Mouse (Mus musculus) embryo, embryonic 9.5 days (tissue): ENCODE measurements around the gene Gm6401.
"Not testable (repeated sequence)": the region's sequence is repeated elsewhere in the genome, so short reads cannot be mapped to it uniquely, and the experiment has no call there.

Experiments used
- DNase-seq: peaks from one replicate; pipeline ENCODE4 v3.0.0-alpha.2; 2017; ENCODE audit errors: extremely low spot score

Gene Gm6401

DNA sequence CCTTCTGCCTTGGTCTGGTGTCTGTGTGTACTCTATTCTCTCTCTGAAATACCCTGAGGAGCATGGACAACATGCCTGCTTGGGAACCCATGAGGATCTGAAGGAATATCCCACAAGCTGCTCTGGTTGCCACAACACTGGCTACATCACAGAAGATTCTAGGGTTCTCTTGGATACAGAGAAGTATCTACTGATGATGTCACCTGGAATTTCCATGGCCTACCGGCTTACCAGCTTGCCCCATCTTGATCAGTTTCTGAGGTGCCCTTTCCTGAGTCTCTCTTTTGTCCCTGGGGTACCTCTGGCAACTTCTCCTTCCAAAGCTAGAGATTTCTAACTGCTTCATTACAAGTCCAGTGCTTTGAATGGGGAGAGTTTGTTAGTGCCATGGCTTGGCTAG is at the start of gene Gm6401:
Gene Gm6401, minus strand, starts transcription at position 101 of the 400 bp plus-strand sequence.
- DNase-seq: not testable (repeated sequence)

DNA sequence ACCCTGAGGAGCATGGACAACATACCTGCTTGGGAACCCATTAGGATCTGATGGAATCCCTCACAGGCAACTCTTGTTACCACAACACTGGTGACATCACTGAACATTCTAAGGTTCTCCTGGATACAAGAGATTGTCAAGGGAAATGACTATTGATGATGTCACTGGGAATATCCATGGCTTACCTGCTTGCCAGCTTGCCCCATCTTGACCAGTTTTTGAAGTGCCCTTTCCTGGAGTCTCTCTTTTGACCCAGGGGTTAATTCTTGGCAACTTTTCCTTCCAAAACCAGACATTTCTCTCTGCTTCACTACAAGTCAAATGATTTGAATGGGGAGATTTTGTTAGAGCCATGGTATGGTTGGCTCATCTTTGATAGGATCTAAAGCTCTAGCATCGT is 15.5 kb upstream of the Gm6401 start, which contains the start of gene Gm3543:
Gene Gm3543, minus strand, starts transcription at position 101 of the 400 bp plus-strand sequence.
- DNase-seq: not testable (repeated sequence)

- not testable (repeated sequence) for DNase-seq
These were observed 869 bp upstream of the Gm6401 start for GRCm38 (mm10) chr14:41968596-41968995.

GRCm38 (mm10) chr14:41964095-41964494 is 3.6 kb downstream of the Gm6401 start:
- not testable (repeated sequence) for DNase-seq

GRCm38 (mm10) chr14:41943695-41944094 is 24.0 kb downstream of the Gm6401 start, which contains the start of gene 1700024B05Rik:
Gene 1700024B05Rik (plus strand): TSS chr14:41943995.
- not testable (repeated sequence) for DNase-seq

DNA sequence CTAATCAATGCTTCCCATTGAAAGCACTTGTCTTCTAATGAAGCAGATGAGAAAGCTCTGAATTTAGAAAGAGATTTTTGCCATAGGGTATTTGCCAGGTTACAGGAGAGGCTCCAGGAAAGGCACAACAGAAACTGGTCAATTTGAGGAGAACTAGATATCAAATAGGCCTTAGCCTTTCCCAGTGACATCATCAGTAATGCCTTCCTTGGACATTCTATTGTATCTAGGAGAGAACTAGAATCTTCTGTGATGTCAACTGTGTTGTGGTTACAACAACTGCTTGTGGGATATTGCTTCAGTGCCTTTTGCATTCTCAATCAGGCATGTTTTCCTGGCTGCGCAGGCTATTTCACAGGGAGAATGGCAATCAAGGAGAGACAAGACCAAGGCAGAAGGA is 43.1 kb downstream of the Gm6401 start, which contains the start of gene 1700049E17Rik1:
Gene 1700049E17Rik1, plus strand, starts transcription at position 301 of the 400 bp plus-strand sequence.
- not testable (repeated sequence) for DNase-seq
